Mouse (Mus musculus) kidney, postnatal 14 days (tissue): ENCODE measurements around the gene 1190007I07Rik.

Source experiments
- DNase-seq: peaks from one replicate; pipeline ENCODE4 v3.0.0; 2022; ENCODE audit warnings: mixed read lengths

1190007I07Rik gene

GRCm38 (mm10) chr10:82622671-82623552 is at the start of gene 1190007I07Rik:
Gene 1190007I07Rik, minus strand, starts transcription at chr10:82623228.
- DNase-seq: peak; percentile 92

GRCm38 (mm10) chr10:82670205-82670604 is 47.2 kb upstream of the 1190007I07Rik start:
- no peak for DNase-seq

- peak; percentile 87 for DNase-seq
Measured at GRCm38 (mm10) chr10:82666436-82667234, 43.6 kb upstream of the 1190007I07Rik start.

- no peak for DNase-seq
Measured at GRCm38 (mm10) chr10:82665951-82666350, 42.9 kb upstream of the 1190007I07Rik start.

GRCm38 (mm10) chr10:82663289-82663688 is 40.3 kb upstream of the 1190007I07Rik start:
- no peak for DNase-seq

- DNase-seq: no peak
Measured at GRCm38 (mm10) chr10:82662267-82662990, 39.4 kb upstream of the 1190007I07Rik start.

GRCm38 (mm10) chr10:82661820-82662219 is 38.8 kb upstream of the 1190007I07Rik start:
- no peak for DNase-seq

GRCm38 (mm10) chr10:82654581-82654980 is 31.6 kb upstream of the 1190007I07Rik start:
- DNase-seq: no peak

GRCm38 (mm10) chr10:82652625-82653024 is 29.6 kb upstream of the 1190007I07Rik start:
- no peak for DNase-seq

GRCm38 (mm10) chr10:82651221-82651620 is 28.2 kb upstream of the 1190007I07Rik start:
- DNase-seq: no peak

- no peak for DNase-seq
Measured at GRCm38 (mm10) chr10:82647205-82647811, 24.3 kb upstream of the 1190007I07Rik start.

GRCm38 (mm10) chr10:82646083-82646482 is 23.1 kb upstream of the 1190007I07Rik start:
- DNase-seq: no peak

GRCm38 (mm10) chr10:82641481-82641880 is 18.5 kb upstream of the 1190007I07Rik start:
- DNase-seq: no peak

GRCm38 (mm10) chr10:82639032-82639698 is 16.1 kb upstream of the 1190007I07Rik start:
- DNase-seq: no peak

GRCm38 (mm10) chr10:82636321-82636720 is 13.3 kb upstream of the 1190007I07Rik start:
- no peak for DNase-seq

- no peak for DNase-seq
Measured at GRCm38 (mm10) chr10:82634348-82634747, 11.3 kb upstream of the 1190007I07Rik start.

GRCm38 (mm10) chr10:82632496-82633280 is 9.7 kb upstream of the 1190007I07Rik start:
- no peak for DNase-seq

GRCm38 (mm10) chr10:82631133-82631532 is 8.1 kb upstream of the 1190007I07Rik start:
- no peak for DNase-seq

GRCm38 (mm10) chr10:82630497-82630896 is 7.5 kb upstream of the 1190007I07Rik start:
- no peak for DNase-seq

- DNase-seq: peak; percentile 94
Measured at GRCm38 (mm10) chr10:82629586-82630255, 6.7 kb upstream of the 1190007I07Rik start, which contains the start of gene Tdg. Gene Tdg, plus strand, starts transcription at chr10:82629828.
